Mouse (Mus musculus) kidney, adult 2 months (tissue): ENCODE measurements around the gene Dvl2.
A peak's percentile ranks its signal among the peaks of the same experiment; 100 is the strongest.

Source experiments
- CTCF ChIP-seq: fragments of 200-500 bp; conservative IDR thresholded peaks from 2 replicates; pipeline ENCODE4 v1.5.1; 2011; ENCODE audit warnings: low read depth, mild to moderate bottlenecking, control low read depth, low read length, moderate library complexity, mixed read lengths; ENCODE audit not compliant: insufficient read depth, insufficient read length
- POLR2A ChIP-seq: fragments of 200-500 bp; IDR thresholded peaks from one replicate; pipeline ENCODE4 v1.6.1; 2011; ENCODE audit warnings: low read depth, low read length, control low read depth

DNA sequence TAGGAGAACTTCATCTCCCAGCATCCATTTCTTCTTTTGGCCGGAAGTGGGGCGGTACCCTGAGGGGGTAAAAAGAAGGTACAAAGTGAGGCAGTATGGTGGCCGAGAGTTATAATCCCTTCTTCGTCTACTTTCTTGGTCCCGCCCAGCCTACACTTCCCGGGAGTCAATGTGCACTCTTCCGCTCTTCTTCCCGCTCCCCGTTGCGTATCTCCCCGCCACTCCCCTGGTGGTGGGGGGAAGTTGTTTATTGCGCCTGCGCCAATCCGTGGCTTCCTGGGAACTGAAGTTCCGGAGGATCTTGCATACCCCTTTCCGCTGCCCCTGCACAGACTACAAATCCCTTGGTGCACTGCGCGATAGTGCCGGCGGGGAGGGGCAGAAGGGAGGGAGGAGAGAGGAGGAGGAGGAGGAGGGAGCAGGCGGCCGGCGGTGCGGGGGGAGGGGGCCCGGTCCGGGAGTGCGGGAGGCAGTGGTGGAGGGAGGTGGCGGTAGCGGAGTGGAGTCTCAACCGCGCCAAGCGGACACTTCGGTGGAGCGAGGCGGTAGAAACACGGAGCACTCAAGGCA is 4.9 kb upstream of the Dvl2 start, which contains the start of gene Phf23:
- peak; percentile 41 for TF ChIP-seq CTCF
- TF ChIP-seq POLR2A, result peak; percentile 44
